In genomic region chr4:98201102-98201501, GRCm38 (mm10) we compare ENCODE assay signal across 15 mouse cellular contexts.
DNase-seq lines count a peak whose midpoint lies in the region; ATAC-seq lines count a peak whose summit lies in the region.
"Had no signal": no experiment of that assay in that cellular context is flagged by ENCODE, and none has a peak within 500 bp of the region (broad histone marks: within the 10 kb centered on the region; RNA-seq: fewer than 3 reads in every experiment).

No protein-coding gene starts in this region.

- H3K36me3 ChIP-seq in midbrain, embryonic 14.5 days (ENCODE audit: control insufficient read depth, insufficient read depth, low read length) = no peaks in the 10 kb centered on the region
- no peaks in the 10 kb centered on the region for H3K36me3 ChIP-seq in hindbrain, embryonic 13.5 days
- H3K36me3 ChIP-seq: embryonic facial prominence, embryonic 13.5 days; midbrain, embryonic 13.5 days; neural tube, embryonic 13.5 days had no signal

- H3K4me1 ChIP-seq in midbrain, embryonic 14.5 days (ENCODE audit: control insufficient read depth, insufficient read depth, low read length) = no peaks in the 10 kb centered on the region
- H3K4me1 ChIP-seq in hindbrain, embryonic 13.5 days (replicated peaks) = no peaks in the 10 kb centered on the region
- H3K4me1 ChIP-seq: embryonic facial prominence, embryonic 13.5 days; midbrain, embryonic 13.5 days; neural tube, embryonic 13.5 days had no signal

- ATAC-seq in midbrain, embryonic 14.5 days (ENCODE audit: low FRiP score, low TSS enrichment) = no peak
- no peak for ATAC-seq in CD4-positive, CD25-positive, alpha-beta regulatory T cell, adult 4 months
- ATAC-seq in hindbrain, embryonic 13.5 days (ENCODE audit: low FRiP score) = no peak
- ATAC-seq: midbrain, embryonic 13.5 days had no signal

- no peaks in the 10 kb centered on the region for H3K27me3 ChIP-seq in midbrain, embryonic 14.5 days (ENCODE audit: control insufficient read depth, insufficient read depth, low read length)
- H3K27me3 ChIP-seq in hindbrain, embryonic 13.5 days = no peaks in the 10 kb centered on the region
- H3K27me3 ChIP-seq: embryonic facial prominence, embryonic 13.5 days; midbrain, embryonic 13.5 days; neural tube, embryonic 13.5 days had no signal

- no peak overlapping the region for H3K27ac ChIP-seq in midbrain, embryonic 14.5 days (replicated peaks; ENCODE audit: low read depth, low read length)
- no peak overlapping the region for H3K27ac ChIP-seq in hindbrain, embryonic 13.5 days
- H3K27ac ChIP-seq: embryonic facial prominence, embryonic 13.5 days; midbrain, embryonic 13.5 days; neural tube, embryonic 13.5 days had no signal

- DNase-seq in brain, adult 2 months (ENCODE audit: low read depth, low spot score) = peak; percentile 57
- DNase-seq in cerebellum, adult 8-10 months = peak; percentile 4
- DNase-seq in heart, adult 9 months (ENCODE audit: low spot score in 2 of 2) = peak; percentile 83 to 89
- peak; percentile 89 for DNase-seq in heart, postnatal 4 days
- no peak for DNase-seq in midbrain, embryonic 14.5 days
- DNase-seq in spleen, adult 12 weeks (ENCODE audit: low spot score) = no peak
- DNase-seq: kidney, adult 2 months; layer of hippocampus, postnatal 36 days; right cerebral cortex, adult 18-20 months had no signal

- H3K9ac ChIP-seq in midbrain, embryonic 14.5 days (replicated peaks; ENCODE audit: low read length) = no peak overlapping the region
- H3K9ac ChIP-seq in hindbrain, embryonic 13.5 days = no peak overlapping the region
- H3K9ac ChIP-seq: embryonic facial prominence, embryonic 13.5 days; midbrain, embryonic 13.5 days; neural tube, embryonic 13.5 days had no signal

- H3K4me2 ChIP-seq in midbrain, embryonic 14.5 days (ENCODE audit: low read length) = no peak overlapping the region
- no peak overlapping the region for H3K4me2 ChIP-seq in hindbrain, embryonic 13.5 days
- H3K4me2 ChIP-seq: embryonic facial prominence, embryonic 13.5 days; liver, embryonic 11.5 days; midbrain, embryonic 13.5 days; neural tube, embryonic 13.5 days had no signal

- no peaks in the 10 kb centered on the region for H3K9me3 ChIP-seq in midbrain, embryonic 14.5 days (ENCODE audit: control insufficient read depth, low read length)
- H3K9me3 ChIP-seq in hindbrain, embryonic 13.5 days = no peaks in the 10 kb centered on the region
- H3K9me3 ChIP-seq: embryonic facial prominence, embryonic 13.5 days; midbrain, embryonic 13.5 days; neural tube, embryonic 13.5 days had no signal

- WGBS in midbrain, embryonic 14.5 days = 84% methylated on average over 3 of the region's 3 CpGs
- 87% methylated on average over 3 of the region's 3 CpGs for WGBS in hindbrain, embryonic 13.5 days

- no peak overlapping the region for H3K4me3 ChIP-seq in midbrain, embryonic 14.5 days (replicated peaks; ENCODE audit: low read depth, low read length)
- no peak overlapping the region for H3K4me3 ChIP-seq in hindbrain, embryonic 13.5 days
- H3K4me3 ChIP-seq: embryonic facial prominence, embryonic 13.5 days; midbrain, embryonic 13.5 days; neural tube, embryonic 13.5 days had no signal

Comparison
In these comparisons a context has a peak if more than half of its experiments do, and no peak if none do; other contexts are left out.
1. DNase-seq: peak in brain, adult 2 months (single experiment), cerebellum, adult 8-10 months (single experiment), heart, adult 9 months (2 of 2) and heart, postnatal 4 days (single experiment); none in midbrain, embryonic 14.5 days (single experiment) and spleen, adult 12 weeks (single experiment).